Mouse (Mus musculus): ENCODE results near the gene Dusp28. TPM values are rescaled to one million over a fixed set of nuclear protein-coding genes. Genes with fewer than 3 reads are reported as not detected.
"Not testable (repeated sequence)": the region's sequence is repeated elsewhere in the genome, so short reads cannot be mapped to it uniquely, and the experiment has no call there.

Gene Dusp28
- polyA plus RNA-seq, 1 experiment from 2014 or later: 6.9 TPM

GRCm38 (mm10) chr1:92956571-92957335 lies 50.0 kb downstream of the Dusp28 start:
- DNase-seq; H3K9me3 ChIP-seq (ENCODE audit: low read depth, low read length); H3K27ac ChIP-seq (ENCODE audit: low read depth); H3K27me3 ChIP-seq (ENCODE audit: insufficient read depth, low read length); H3K4me3 ChIP-seq (ENCODE audit: low read depth, low read length); H3K9ac ChIP-seq; H3K36me3 ChIP-seq (ENCODE audit: insufficient read depth); ATAC-seq (ENCODE audit: insufficient read depth); H3K4me1 ChIP-seq (ENCODE audit: insufficient read depth): not testable (repeated sequence)
- WGBS: 4% methylated on average over 11 of the region's 11 CpGs
- peak overlapping the region; percentile 52 for H3K4me2 ChIP-seq
- peak; percentile 69 for TF ChIP-seq CTCF (IDR thresholded peaks at IDR 0.05; ENCODE audit: low read depth)

Other genes with a start within 250 kb of the Dusp28 start
- 36.3 and 42.4 TPM in 2 replicates for gene Gpc1, start 75.3 kb upstream of the Dusp28 start, polyA plus RNA-seq (2014; fragmentation: Nextera tagmentation; extraction: Ambion mirVana)
- 0.20 and 0.41 TPM in 2 replicates for gene Ankmy1, start 4.1 kb upstream of the Dusp28 start, polyA plus RNA-seq (2014; fragmentation: Nextera tagmentation; extraction: Ambion mirVana)
- gene Rnpepl1, start 3.8 kb downstream of the Dusp28 start, polyA plus RNA-seq (2014; fragmentation: Nextera tagmentation; extraction: Ambion mirVana): 34.8 and 43.3 TPM in 2 replicates
- gene Capn10, start 27.4 kb downstream of the Dusp28 start, polyA plus RNA-seq (2014; fragmentation: Nextera tagmentation; extraction: Ambion mirVana): 22.2 and 26.8 TPM in 2 replicates
- 0.19 and 0.50 TPM in 2 replicates for gene Gpr35, start 43.9 kb downstream of the Dusp28 start, polyA plus RNA-seq (2014; fragmentation: Nextera tagmentation; extraction: Ambion mirVana)
- not detected in 2 replicates for gene Aqp12, start 99.4 kb downstream of the Dusp28 start, polyA plus RNA-seq (2014; fragmentation: Nextera tagmentation; extraction: Ambion mirVana)
- gene Kif1a, start 195.0 kb downstream of the Dusp28 start, polyA plus RNA-seq (2014; fragmentation: Nextera tagmentation; extraction: Ambion mirVana): 8.6 and 11.2 TPM in 2 replicates
- 0.27 TPM in 1 of 2 replicates, not detected in the other for gene Agxt, start 228.3 kb downstream of the Dusp28 start, polyA plus RNA-seq (2014; fragmentation: Nextera tagmentation; extraction: Ambion mirVana)

Measured in lung, embryonic 14.5 days (tissue).